Mouse (Mus musculus) granulocyte monocyte progenitor cell, adult 5-6 weeks (primary cell): ENCODE results near the gene Olfr1124. TPM values are rescaled to one million over a fixed set of nuclear protein-coding genes. Genes with fewer than 3 reads are reported as not detected.
"Not testable (repeated sequence)": the region's sequence is repeated elsewhere in the genome, so short reads cannot be mapped to it uniquely, and the experiment has no call there.

ENCODE experiments used
- ATAC-seq: replicated peaks from 2 replicates; pipeline ENCODE4 v1.8.0; 2016; ENCODE audit warnings: mild to moderate bottlenecking, moderate TSS enrichment, inconsistent platforms; ENCODE audit not compliant: poor library complexity, severe bottlenecking
- total RNA-seq, 2 experiments: library from RNA; stranded (forward) in 1 of 2; stranded (reverse) in 1 of 2; fragments of 200-712, 200-1000 nt in 1 of 2; fragments of >200 nt in 1 of 2; fragmentation: Nextera tagmentation in 1 of 2; gene quantifications; 2 replicates each; pipeline ENCODE4 v1.2.3; 2014 to 2017

Olfr1124 gene
- not detected in 2 replicates for total RNA-seq (2014; fragmentation: Nextera tagmentation)
- not detected in 2 replicates for total RNA-seq (2017)

DNA sequence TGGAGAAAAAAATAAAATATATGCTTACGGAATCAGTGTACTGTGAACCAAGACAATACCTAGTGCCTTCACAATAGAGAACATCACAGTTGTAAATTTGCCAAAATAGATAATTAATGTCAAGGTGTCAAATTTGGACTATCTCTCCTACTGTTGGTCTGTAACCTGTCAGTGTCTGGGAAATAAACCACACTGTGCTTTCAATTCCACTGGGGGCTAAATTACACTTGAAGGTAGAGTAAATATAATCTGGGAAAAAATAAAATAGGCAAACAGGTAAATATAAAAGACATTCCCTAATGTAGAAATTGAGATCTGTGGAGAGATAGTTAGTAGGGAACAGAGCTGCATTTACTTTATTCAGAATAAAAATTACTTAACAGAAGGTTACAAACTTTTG is at the start of gene Olfr1124:
Gene Olfr1124 (plus strand): TSS at position 301 of the 400 bp plus-strand sequence.
- no peak for ATAC-seq

DNA sequence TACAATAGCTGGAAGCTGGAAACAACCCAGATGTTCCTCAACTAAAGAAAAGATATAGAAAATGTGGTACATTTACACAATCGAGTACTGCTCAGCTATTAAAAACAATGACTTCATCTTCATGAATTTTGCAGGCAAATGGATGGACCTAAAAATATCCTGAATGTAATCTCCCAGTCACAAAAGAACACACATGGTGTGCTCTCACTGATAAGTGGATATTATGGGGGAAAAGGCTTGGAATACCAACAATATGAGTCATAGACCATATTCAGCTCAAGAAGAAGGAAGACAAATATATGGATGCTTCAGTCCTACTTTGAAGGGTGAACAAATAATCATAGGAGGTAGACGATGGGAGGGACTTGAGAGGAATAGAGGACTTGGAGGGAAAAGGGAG is 46.1 kb upstream of the Olfr1124 start:
- ATAC-seq, result no peak

DNA sequence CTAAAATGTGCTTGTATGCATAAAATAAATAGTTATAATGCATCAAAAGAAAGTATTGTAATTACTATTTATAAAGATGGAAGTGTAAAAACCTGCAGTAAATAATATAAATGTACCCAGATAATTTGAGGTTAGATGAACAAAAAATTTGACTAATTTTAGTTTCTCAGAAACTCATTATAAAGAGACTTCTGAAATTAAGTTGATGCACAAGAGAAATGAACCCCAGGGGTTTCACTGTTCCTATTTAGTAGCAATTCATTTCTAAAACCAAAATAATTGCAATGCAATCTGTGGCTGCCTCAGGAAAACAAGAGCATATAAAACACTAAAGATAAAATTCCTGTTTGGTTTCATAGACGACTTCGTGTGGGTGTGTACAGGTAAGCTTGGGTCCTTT is 44.5 kb upstream of the Olfr1124 start, which contains the start of gene Olfr1122:
Gene Olfr1122 (plus strand): TSS at position 301 of the 400 bp plus-strand sequence.
- no peak for ATAC-seq

DNA sequence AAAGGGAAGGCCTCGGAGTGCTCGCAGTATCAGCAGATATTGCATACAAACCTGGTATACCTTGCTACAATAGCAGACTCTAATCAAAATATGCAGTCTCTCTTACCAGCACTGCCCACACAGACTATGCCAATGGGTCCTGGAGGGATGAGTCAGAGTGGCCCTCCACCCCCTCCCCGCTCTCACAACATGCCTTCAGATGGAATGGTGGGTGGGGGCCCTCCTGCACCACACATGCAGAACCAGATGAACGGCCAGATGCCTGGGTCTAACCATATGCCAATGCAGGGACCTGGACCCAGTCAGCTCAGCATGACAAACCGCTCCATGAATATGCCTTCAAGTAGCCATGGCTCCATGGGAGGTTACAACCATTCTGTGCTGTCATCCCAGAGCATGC is 36.5 kb upstream of the Olfr1124 start:
- peak; percentile 27; the same call in 1 of the 2 replicates for ATAC-seq

DNA sequence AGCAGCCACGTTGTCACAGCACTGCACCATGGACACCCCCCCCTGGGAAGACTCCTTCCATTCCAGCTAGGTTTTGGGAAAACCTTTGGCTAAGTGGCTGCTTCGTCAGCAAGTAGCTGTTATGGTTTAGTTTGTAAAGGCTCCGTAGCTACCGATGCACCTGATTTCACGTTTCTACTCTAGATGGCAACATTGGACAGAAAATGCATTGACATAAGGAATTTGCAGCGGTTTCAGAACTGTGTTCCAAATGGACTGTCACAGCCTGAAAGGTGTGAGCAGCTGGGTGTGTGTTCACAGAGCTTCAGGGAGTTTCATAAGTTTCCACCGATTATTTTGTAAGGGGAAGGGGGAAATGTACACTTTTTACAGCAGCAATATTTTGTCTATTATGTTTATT is 35.4 kb upstream of the Olfr1124 start:
- ATAC-seq, result not testable (repeated sequence)

DNA sequence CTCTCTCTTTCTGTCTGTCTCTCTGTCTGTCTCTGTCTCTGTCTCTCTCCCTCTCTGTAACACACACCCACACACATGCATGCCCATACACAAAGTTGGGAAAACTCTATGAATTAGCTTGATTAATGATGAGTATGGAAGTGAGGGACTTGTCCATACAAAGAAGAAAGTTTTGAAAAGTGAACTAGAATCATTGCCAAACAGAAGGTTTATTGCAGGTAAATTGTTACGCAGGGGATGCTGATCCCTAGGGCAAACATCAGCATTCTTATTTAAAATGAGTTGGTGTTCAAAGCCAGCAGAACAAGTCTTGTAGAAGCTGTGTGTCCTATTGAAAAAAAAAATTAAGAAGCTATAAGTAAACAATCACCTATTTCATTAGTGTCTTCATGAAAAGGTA is 13.7 kb upstream of the Olfr1124 start, which contains the start of gene Olfr1123:
Gene Olfr1123 (plus strand): TSS at position 301 of the 400 bp plus-strand sequence.
- no peak for ATAC-seq

DNA sequence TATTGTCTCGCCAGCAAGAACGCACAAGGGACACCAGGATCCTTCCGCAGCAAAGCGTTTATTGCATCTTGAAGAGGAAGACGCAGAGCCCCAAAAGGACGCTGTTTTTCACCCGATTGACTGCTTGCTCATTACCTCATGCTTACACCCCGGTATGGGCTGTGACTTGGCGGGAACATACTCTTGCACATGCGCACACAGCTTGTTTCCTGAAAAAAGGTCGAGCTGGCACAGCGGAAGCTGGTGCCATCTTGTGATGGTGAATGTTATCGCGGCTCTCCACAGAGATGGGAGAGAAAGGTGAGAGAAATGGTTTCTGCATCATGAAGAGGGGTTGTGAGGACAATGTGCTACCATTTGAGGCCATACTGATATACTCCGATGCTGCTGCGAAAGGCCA is 7.7 kb downstream of the Olfr1124 start:
- no peak for ATAC-seq

DNA sequence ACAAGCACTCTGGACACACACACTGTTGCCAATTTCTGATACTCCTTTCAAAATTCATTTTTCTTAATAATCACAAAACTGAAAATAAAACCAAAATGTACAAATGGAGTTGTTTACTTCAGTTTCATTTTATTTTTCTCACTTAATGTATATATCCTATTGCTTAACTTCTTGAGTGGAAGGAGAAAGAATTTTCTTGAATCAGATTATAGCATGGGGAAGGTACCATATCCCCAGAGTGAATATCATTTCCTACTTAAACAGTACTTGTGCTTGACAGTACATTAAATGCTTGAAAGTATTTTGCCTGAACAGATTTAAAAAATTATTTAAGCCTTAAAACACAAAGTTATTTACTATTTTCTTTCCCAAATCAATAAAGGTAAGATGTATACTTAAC is 23.6 kb downstream of the Olfr1124 start, which contains the start of gene Olfr1126:
Gene Olfr1126 (plus strand): TSS at position 301 of the 400 bp plus-strand sequence.
- ATAC-seq, result no peak

DNA sequence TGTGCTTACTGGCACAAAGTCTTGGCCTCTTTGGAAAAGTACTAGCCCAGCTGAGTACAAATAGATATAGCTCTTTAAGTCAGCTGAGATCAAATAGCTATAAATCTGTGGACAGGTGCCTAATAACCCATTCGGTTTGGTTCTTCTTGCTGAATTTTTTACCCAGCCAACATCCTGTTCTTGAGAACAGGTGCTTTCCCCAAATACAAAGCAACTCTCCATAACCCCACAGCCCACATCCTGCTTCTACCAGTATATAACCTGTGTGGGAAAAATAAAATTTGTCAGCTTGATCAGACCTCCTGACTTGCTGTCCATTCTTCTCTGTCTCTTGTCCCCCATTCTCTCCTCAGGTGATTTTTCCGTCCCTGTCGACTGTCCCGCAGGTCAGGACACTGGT is 31.7 kb downstream of the Olfr1124 start:
- no peak for ATAC-seq

DNA sequence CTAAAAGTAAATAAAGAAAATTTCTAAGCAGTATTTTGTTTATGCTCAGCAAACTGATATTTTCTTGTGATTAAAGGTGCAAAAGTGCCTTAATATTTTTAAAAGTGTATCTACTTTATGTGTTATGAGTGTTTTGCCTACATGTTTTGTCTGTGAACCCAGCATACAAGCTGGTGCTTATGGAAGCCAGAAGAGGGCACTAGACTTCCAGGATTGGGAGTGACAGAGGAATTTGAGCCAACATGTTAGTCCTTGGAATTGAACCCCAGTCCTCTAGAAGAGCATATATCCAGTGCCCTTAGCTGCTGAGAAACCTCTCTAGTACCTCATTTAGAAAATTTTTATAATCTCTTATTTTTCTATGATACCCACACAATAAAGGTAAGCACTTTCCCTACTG is 50.1 kb downstream of the Olfr1124 start:
- ATAC-seq, result no peak

DNA sequence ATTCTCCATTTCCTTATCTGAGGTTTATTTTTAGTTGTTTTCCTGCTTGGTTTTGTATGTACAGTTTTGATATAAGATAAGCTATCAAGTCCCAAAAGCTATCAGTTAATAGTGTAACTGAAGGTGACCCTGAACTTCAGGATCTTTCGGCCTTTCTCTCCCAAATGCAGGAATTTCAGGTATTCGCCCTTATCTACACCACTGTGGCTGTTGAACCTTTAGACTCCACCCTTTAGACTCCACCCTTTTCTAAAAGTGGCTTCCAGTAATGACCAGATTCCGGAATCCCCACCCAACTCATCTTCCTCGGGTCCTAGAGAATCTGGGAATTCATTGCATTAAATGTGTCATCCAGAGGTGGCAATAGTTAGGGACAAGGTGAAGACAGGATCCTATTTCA is 51.1 kb downstream of the Olfr1124 start:
- no peak for ATAC-seq

DNA sequence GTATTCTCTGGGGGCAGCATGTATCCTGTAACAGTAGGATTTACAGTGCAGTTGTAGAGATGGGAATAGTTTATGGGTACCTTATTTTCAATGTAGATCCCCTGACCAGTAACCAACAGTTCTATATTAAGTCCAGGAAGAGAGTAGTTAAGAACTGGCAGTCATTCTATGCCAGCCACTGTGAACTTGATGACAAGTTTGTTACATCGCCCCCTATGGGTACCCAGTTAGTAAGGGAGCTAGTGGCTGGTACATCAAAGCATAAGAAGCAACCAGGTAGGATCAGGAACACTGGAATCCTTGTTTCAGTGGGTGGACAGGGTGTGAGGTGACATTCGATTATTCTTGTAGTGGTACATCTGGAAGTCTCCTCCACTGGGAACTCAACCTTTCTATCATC is 52.2 kb downstream of the Olfr1124 start:
- no peak for ATAC-seq

Other genes starting within 250 kb of the Olfr1124 start
- not detected in 2 replicates for gene Olfr1112, start 242.5 kb upstream of the Olfr1124 start, total RNA-seq (2014; fragmentation: Nextera tagmentation)
- not detected in 2 replicates for gene Olfr1112, start 242.5 kb upstream of the Olfr1124 start, total RNA-seq (2017)
- not detected in 2 replicates for gene Olfr1113, start 221.3 kb upstream of the Olfr1124 start, total RNA-seq (2014; fragmentation: Nextera tagmentation)
- gene Olfr1113, start 221.3 kb upstream of the Olfr1124 start, total RNA-seq (2017), result not detected in 2 replicates
- gene Olfr1115, start 182.3 kb upstream of the Olfr1124 start, total RNA-seq (2014; fragmentation: Nextera tagmentation), result not detected in 2 replicates
- gene Olfr1115, start 182.3 kb upstream of the Olfr1124 start, total RNA-seq (2017), result not detected in 2 replicates
- gene Olfr1116, start 162.7 kb upstream of the Olfr1124 start, total RNA-seq (2014; fragmentation: Nextera tagmentation), result not detected in 2 replicates
- gene Olfr1116, start 162.7 kb upstream of the Olfr1124 start, total RNA-seq (2017), result not detected in 2 replicates
- gene Olfr1118, start 122.7 kb upstream of the Olfr1124 start, total RNA-seq (2014; fragmentation: Nextera tagmentation), result not detected in 2 replicates
- not detected in 2 replicates for gene Olfr1118, start 122.7 kb upstream of the Olfr1124 start, total RNA-seq (2017)
- gene Olfr1120, start 75.5 kb upstream of the Olfr1124 start, total RNA-seq (2014; fragmentation: Nextera tagmentation), result not detected in 2 replicates
- gene Olfr1120, start 75.5 kb upstream of the Olfr1124 start, total RNA-seq (2017), result not detected in 2 replicates
- not detected in 2 replicates for gene Olfr1121, start 60.4 kb upstream of the Olfr1124 start, total RNA-seq (2014; fragmentation: Nextera tagmentation)
- gene Olfr1121, start 60.4 kb upstream of the Olfr1124 start, total RNA-seq (2017), result not detected in 2 replicates
- not detected in 2 replicates for gene Olfr1122, start 44.4 kb upstream of the Olfr1124 start, total RNA-seq (2014; fragmentation: Nextera tagmentation)
- not detected in 2 replicates for gene Olfr1122, start 44.4 kb upstream of the Olfr1124 start, total RNA-seq (2017)
- not detected in 2 replicates for gene Olfr1123, start 13.6 kb upstream of the Olfr1124 start, total RNA-seq (2014; fragmentation: Nextera tagmentation)
- gene Olfr1123, start 13.6 kb upstream of the Olfr1124 start, total RNA-seq (2017), result not detected in 2 replicates
- gene Olfr1126, start 23.7 kb downstream of the Olfr1124 start, total RNA-seq (2014; fragmentation: Nextera tagmentation), result not detected in 2 replicates
- not detected in 2 replicates for gene Olfr1126, start 23.7 kb downstream of the Olfr1124 start, total RNA-seq (2017)
- not detected in 2 replicates for gene Pramel7, start 66.8 kb downstream of the Olfr1124 start, total RNA-seq (2014; fragmentation: Nextera tagmentation)
- gene Pramel7, start 66.8 kb downstream of the Olfr1124 start, total RNA-seq (2017), result not detected in 2 replicates
- gene Pramel6, start 76.3 kb downstream of the Olfr1124 start, total RNA-seq (2014; fragmentation: Nextera tagmentation), result not detected in 2 replicates
- not detected in 2 replicates for gene Pramel6, start 76.3 kb downstream of the Olfr1124 start, total RNA-seq (2017)
- not detected in 2 replicates for gene Olfr153, start 101.5 kb downstream of the Olfr1124 start, total RNA-seq (2014; fragmentation: Nextera tagmentation)
- not detected in 2 replicates for gene Olfr153, start 101.5 kb downstream of the Olfr1124 start, total RNA-seq (2017)
- not detected in 2 replicates for gene Olfr1128, start 115.3 kb downstream of the Olfr1124 start, total RNA-seq (2014; fragmentation: Nextera tagmentation)
- gene Olfr1128, start 115.3 kb downstream of the Olfr1124 start, total RNA-seq (2017), result not detected in 2 replicates
- gene Olfr1129, start 143.6 kb downstream of the Olfr1124 start, total RNA-seq (2014; fragmentation: Nextera tagmentation), result not detected in 2 replicates
- gene Olfr1129, start 143.6 kb downstream of the Olfr1124 start, total RNA-seq (2017), result not detected in 2 replicates
- gene Olfr1130, start 175.9 kb downstream of the Olfr1124 start, total RNA-seq (2014; fragmentation: Nextera tagmentation), result not detected in 2 replicates
- not detected in 2 replicates for gene Olfr1130, start 175.9 kb downstream of the Olfr1124 start, total RNA-seq (2017)
- not detected in 2 replicates for gene Olfr1131, start 196.8 kb downstream of the Olfr1124 start, total RNA-seq (2014; fragmentation: Nextera tagmentation)
- not detected in 2 replicates for gene Olfr1131, start 196.8 kb downstream of the Olfr1124 start, total RNA-seq (2017)
- gene Olfr1132, start 207.3 kb downstream of the Olfr1124 start, total RNA-seq (2014; fragmentation: Nextera tagmentation), result not detected in 2 replicates
- gene Olfr1132, start 207.3 kb downstream of the Olfr1124 start, total RNA-seq (2017), result not detected in 2 replicates
- gene Olfr1133, start 217.1 kb downstream of the Olfr1124 start, total RNA-seq (2014; fragmentation: Nextera tagmentation), result not detected in 2 replicates
- not detected in 2 replicates for gene Olfr1133, start 217.1 kb downstream of the Olfr1124 start, total RNA-seq (2017)
- not detected in 2 replicates for gene Olfr1134, start 228.2 kb downstream of the Olfr1124 start, total RNA-seq (2014; fragmentation: Nextera tagmentation)
- gene Olfr1134, start 228.2 kb downstream of the Olfr1124 start, total RNA-seq (2017), result not detected in 2 replicates
- gene Olfr1135, start 243.4 kb downstream of the Olfr1124 start, total RNA-seq (2014; fragmentation: Nextera tagmentation), result not detected in 2 replicates
- not detected in 2 replicates for gene Olfr1135, start 243.4 kb downstream of the Olfr1124 start, total RNA-seq (2017)